Mouse (Mus musculus): ENCODE measurements at regions not wholly inside any gene's neighbourhood (a gene's known extent, or its start where the extent isn't known, plus 50 kb on each side); places are given as distances from the start of the nearest gene placed in this dataset.
"Not testable (repeated sequence)": the region's sequence is repeated elsewhere in the genome, so short reads cannot be mapped to it uniquely, and the experiment has no call there.

DNA sequence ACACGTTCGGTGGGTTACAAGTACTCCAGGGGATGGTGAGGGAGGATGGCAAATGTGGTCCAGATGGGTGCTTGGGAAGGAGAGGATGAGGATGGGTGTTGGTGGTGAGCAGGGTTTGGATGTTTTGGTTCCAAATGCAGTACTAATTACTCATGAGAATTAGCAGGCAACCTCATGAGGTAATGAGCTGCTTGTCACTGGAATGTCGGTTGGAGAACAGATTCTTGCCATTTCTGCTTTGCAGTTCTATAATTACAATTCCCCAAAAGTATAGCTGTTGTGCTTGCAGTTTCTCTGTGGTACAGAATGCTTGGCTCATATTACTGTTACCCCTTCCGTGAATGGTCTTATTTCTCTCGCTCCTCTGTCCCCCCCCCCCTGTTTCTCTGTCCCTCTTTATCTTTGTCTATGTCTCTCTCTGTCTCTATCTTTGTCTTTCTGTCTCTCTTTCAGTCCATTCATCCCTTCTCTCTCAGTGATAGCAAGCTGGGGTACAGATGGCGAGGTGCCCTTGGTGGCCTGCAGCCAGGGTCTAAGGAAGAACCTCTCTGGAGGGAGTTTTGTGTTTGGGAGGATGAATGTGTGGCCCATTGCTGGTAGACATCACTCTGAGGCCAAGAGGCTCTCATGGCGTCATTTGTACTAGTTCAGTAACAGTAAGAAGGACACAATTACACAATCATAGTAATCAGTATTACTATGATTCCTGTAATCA lies 232.5 kb downstream of the Enc1 start:
- Histone ChIP-seq H3K27ac (ENCODE audit: low read length) (no peak overlapping the region), H3K9me3 (ENCODE audit: control insufficient read depth, low read depth, low read length) (no peaks in the 10 kb centered on the region), H3K9ac (replicated peaks; ENCODE audit: low read depth, low read length) (no peak overlapping the region), H3K4me1 (ENCODE audit: control insufficient read depth, insufficient read depth, low read length) (0 out of 2 replicates have a peak, but pooled peaks cover 5% of the 10 kb centered on the region), H3K27me3 (ENCODE audit: control insufficient read depth, insufficient read depth, low read length) (no peaks in the 10 kb centered on the region), H3K4me2 (replicated peaks; ENCODE audit: low read depth, low read length) (no peak overlapping the region), H3K36me3 (ENCODE audit: control insufficient read depth, insufficient read depth, low read length) (no peaks in the 10 kb centered on the region), H3K4me3 (ENCODE audit: low read depth, low read length) (no peak overlapping the region)
- no peak for ATAC-seq (ENCODE audit: insufficient number of reproducible peaks, insufficient read depth, low FRiP score, low read depth)
- 87% methylated on average over 7 of the region's 7 CpGs for WGBS

GRCm38 (mm10) chr13:97469999-97470398 lies 229.1 kb downstream of the Enc1 start:
- Histone ChIP-seq H3K4me2 (replicated peaks; ENCODE audit: low read depth, low read length) (no peak overlapping the region), H3K4me1 (ENCODE audit: control insufficient read depth, insufficient read depth, low read length) (0 out of 2 replicates have a peak, but pooled peaks cover 5% of the 10 kb centered on the region), H3K27ac (ENCODE audit: low read length) (no peak overlapping the region), H3K4me3 (ENCODE audit: low read depth, low read length) (no peak overlapping the region), H3K9ac (replicated peaks; ENCODE audit: low read depth, low read length) (no peak overlapping the region), H3K9me3 (ENCODE audit: control insufficient read depth, low read depth, low read length) (no peaks in the 10 kb centered on the region), H3K36me3 (ENCODE audit: control insufficient read depth, insufficient read depth, low read length) (no peaks in the 10 kb centered on the region), H3K27me3 (ENCODE audit: control insufficient read depth, insufficient read depth, low read length) (no peaks in the 10 kb centered on the region)
- WGBS, result 54% methylated on average over 10 of the region's 10 CpGs
- no peak for ATAC-seq (ENCODE audit: insufficient number of reproducible peaks, insufficient read depth, low FRiP score, low read depth)

GRCm38 (mm10) chr13:97468874-97469593 lies 228.1 kb downstream of the Enc1 start:
- no peak overlapping the region for H3K9ac ChIP-seq (replicated peaks; ENCODE audit: low read depth, low read length)
- H3K9me3 ChIP-seq (ENCODE audit: control insufficient read depth, low read depth, low read length), result no peaks in the 10 kb centered on the region
- no peaks in the 10 kb centered on the region for H3K36me3 ChIP-seq (ENCODE audit: control insufficient read depth, insufficient read depth, low read length)
- H3K4me3 ChIP-seq (ENCODE audit: low read depth, low read length), result no peak overlapping the region
- no peak overlapping the region for H3K27ac ChIP-seq (ENCODE audit: low read length)
- H3K27me3 ChIP-seq (ENCODE audit: control insufficient read depth, insufficient read depth, low read length), result no peaks in the 10 kb centered on the region
- H3K4me2 ChIP-seq (replicated peaks; ENCODE audit: low read depth, low read length), result no peak overlapping the region
- no peak for ATAC-seq (ENCODE audit: insufficient number of reproducible peaks, insufficient read depth, low FRiP score, low read depth)
- 83% methylated on average over 10 of the region's 10 CpGs for WGBS
- 0 out of 2 replicates have a peak, but pooled peaks cover 5% of the 10 kb centered on the region for H3K4me1 ChIP-seq (ENCODE audit: control insufficient read depth, insufficient read depth, low read length)

DNA sequence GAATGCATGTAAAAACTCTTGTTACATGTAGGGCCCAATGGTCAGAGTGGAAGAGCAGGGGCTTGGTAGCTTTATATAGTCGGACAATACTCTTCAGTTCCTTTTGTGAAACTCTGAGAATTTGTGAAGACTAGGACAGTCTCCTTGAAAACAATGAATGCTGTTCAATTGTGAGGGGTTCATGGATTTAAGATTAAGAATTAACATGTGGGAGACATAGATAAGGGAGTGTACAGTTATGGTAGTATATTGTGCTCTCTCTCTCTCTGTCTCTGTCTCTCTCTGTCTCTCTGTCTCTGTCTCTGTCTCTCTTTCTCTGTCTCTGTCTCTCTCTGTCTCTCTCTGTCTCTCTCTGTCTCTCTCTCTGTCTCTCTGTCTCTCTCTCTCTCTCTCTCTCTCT lies 225.7 kb downstream of the Enc1 start:
- not testable (repeated sequence) for H3K9me3 ChIP-seq (ENCODE audit: control insufficient read depth, low read depth, low read length); H3K9ac ChIP-seq (replicated peaks; ENCODE audit: low read depth, low read length); H3K4me2 ChIP-seq (replicated peaks; ENCODE audit: low read depth, low read length); ATAC-seq (ENCODE audit: insufficient number of reproducible peaks, insufficient read depth, low FRiP score, low read depth); H3K27ac ChIP-seq (ENCODE audit: low read length); H3K4me1 ChIP-seq (ENCODE audit: control insufficient read depth, insufficient read depth, low read length); H3K27me3 ChIP-seq (ENCODE audit: control insufficient read depth, insufficient read depth, low read length); H3K36me3 ChIP-seq (ENCODE audit: control insufficient read depth, insufficient read depth, low read length); H3K4me3 ChIP-seq (ENCODE audit: low read depth, low read length)
- WGBS, result 88% methylated on average over 1 of the region's 1 CpGs

- Histone ChIP-seq H3K27me3 (ENCODE audit: control insufficient read depth, insufficient read depth, low read length) (no peaks in the 10 kb centered on the region), H3K36me3 (ENCODE audit: control insufficient read depth, insufficient read depth, low read length) (no peaks in the 10 kb centered on the region), H3K9ac (replicated peaks; ENCODE audit: low read depth, low read length) (no peak overlapping the region), H3K27ac (ENCODE audit: low read length) (no peak overlapping the region), H3K4me3 (ENCODE audit: low read depth, low read length) (no peak overlapping the region), H3K4me1 (ENCODE audit: control insufficient read depth, insufficient read depth, low read length) (no peaks in the 10 kb centered on the region), H3K9me3 (ENCODE audit: control insufficient read depth, low read depth, low read length) (no peaks in the 10 kb centered on the region), H3K4me2 (replicated peaks; ENCODE audit: low read depth, low read length) (no peak overlapping the region)
- 72% methylated on average over 7 of the region's 8 CpGs for WGBS
- no peak for ATAC-seq (ENCODE audit: insufficient number of reproducible peaks, insufficient read depth, low FRiP score, low read depth)
Observed at GRCm38 (mm10) chr13:97463798-97464197, 222.9 kb downstream of the Enc1 start.

DNA sequence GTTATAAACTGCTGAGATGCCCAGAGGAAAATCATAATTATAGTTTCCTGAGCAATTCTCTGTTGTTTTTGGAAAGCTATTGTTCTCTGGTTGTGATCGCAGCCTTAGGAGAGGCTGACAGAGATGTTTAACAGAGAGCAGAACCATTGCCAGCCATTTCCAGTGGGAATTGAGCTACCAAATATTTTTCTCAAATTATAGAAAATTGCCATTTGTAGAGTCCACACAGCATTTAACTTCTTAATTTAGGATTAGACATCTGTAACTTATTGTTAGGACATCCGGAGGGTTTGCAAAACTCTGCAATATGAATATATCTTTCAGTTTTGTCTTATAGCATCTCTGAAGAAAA lies 222.0 kb downstream of the Enc1 start:
- no peak overlapping the region for H3K9ac ChIP-seq (replicated peaks; ENCODE audit: low read depth, low read length)
- 81% methylated on average over 2 of the region's 2 CpGs for WGBS
- H3K27me3 ChIP-seq (ENCODE audit: control insufficient read depth, insufficient read depth, low read length), result no peaks in the 10 kb centered on the region
- H3K36me3 ChIP-seq (ENCODE audit: control insufficient read depth, insufficient read depth, low read length), result no peaks in the 10 kb centered on the region
- no peaks in the 10 kb centered on the region for H3K4me1 ChIP-seq (ENCODE audit: control insufficient read depth, insufficient read depth, low read length)
- H3K27ac ChIP-seq (ENCODE audit: low read length), result 0 out of 2 replicates have a peak overlapping the region, but pooled peaks have one; percentile 33
- no peak for ATAC-seq (ENCODE audit: insufficient number of reproducible peaks, insufficient read depth, low FRiP score, low read depth)
- no peaks in the 10 kb centered on the region for H3K9me3 ChIP-seq (ENCODE audit: control insufficient read depth, low read depth, low read length)
- H3K4me3 ChIP-seq (ENCODE audit: low read depth, low read length), result no peak overlapping the region
- H3K4me2 ChIP-seq (replicated peaks; ENCODE audit: low read depth, low read length), result no peak overlapping the region

GRCm38 (mm10) chr13:97462110-97462883 lies 221.4 kb downstream of the Enc1 start:
- Histone ChIP-seq H3K36me3 (ENCODE audit: control insufficient read depth, insufficient read depth, low read length) (no peaks in the 10 kb centered on the region), H3K4me2 (replicated peaks; ENCODE audit: low read depth, low read length) (no peak overlapping the region), H3K9ac (replicated peaks; ENCODE audit: low read depth, low read length) (no peak overlapping the region), H3K27me3 (ENCODE audit: control insufficient read depth, insufficient read depth, low read length) (no peaks in the 10 kb centered on the region), H3K27ac (ENCODE audit: low read length) (peak overlapping the region; percentile 33; the same call in 1 of the 2 replicates), H3K4me1 (ENCODE audit: control insufficient read depth, insufficient read depth, low read length) (no peaks in the 10 kb centered on the region), H3K9me3 (ENCODE audit: control insufficient read depth, low read depth, low read length) (no peaks in the 10 kb centered on the region), H3K4me3 (ENCODE audit: low read depth, low read length) (no peak overlapping the region)
- 62% methylated on average over 13 of the region's 13 CpGs for WGBS
- ATAC-seq (ENCODE audit: insufficient number of reproducible peaks, insufficient read depth, low FRiP score, low read depth), result 0 out of 2 replicates have a peak, but pooled peaks have one; percentile 33

DNA sequence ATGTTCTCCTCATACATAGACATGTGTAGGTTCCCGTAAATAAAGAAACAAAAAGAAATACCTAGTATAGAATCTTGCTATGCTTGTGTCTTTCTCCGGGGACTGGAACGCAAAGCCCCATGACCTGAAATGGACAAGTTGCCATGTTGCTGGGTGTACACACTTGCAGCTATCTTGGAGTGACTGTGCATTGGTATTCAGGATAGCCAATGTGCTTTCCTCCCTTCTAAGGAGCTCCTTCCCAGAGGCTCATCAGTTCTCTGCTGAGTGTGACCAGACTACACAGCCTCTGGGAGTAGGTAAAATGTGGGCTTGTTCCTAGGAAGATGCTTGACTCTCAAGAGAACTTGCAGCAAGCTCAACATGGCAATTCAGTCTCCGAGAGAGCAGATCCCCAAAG lies 220.3 kb downstream of the Enc1 start:
- H3K4me3 ChIP-seq (ENCODE audit: low read depth, low read length), result no peak overlapping the region
- no peaks in the 10 kb centered on the region for H3K9me3 ChIP-seq (ENCODE audit: control insufficient read depth, low read depth, low read length)
- no peak overlapping the region for H3K9ac ChIP-seq (replicated peaks; ENCODE audit: low read depth, low read length)
- ATAC-seq (ENCODE audit: insufficient number of reproducible peaks, insufficient read depth, low FRiP score, low read depth), result no peak
- H3K4me1 ChIP-seq (ENCODE audit: control insufficient read depth, insufficient read depth, low read length), result no peaks in the 10 kb centered on the region
- no peak overlapping the region for H3K4me2 ChIP-seq (replicated peaks; ENCODE audit: low read depth, low read length)
- WGBS, result 96% methylated on average over 4 of the region's 4 CpGs
- H3K36me3 ChIP-seq (ENCODE audit: control insufficient read depth, insufficient read depth, low read length), result no peaks in the 10 kb centered on the region
- no peaks in the 10 kb centered on the region for H3K27me3 ChIP-seq (ENCODE audit: control insufficient read depth, insufficient read depth, low read length)
- no peak overlapping the region for H3K27ac ChIP-seq (ENCODE audit: low read length)
